Mouse (Mus musculus): ENCODE results near the gene Dnttip1.

Dnttip1 gene

DNA sequence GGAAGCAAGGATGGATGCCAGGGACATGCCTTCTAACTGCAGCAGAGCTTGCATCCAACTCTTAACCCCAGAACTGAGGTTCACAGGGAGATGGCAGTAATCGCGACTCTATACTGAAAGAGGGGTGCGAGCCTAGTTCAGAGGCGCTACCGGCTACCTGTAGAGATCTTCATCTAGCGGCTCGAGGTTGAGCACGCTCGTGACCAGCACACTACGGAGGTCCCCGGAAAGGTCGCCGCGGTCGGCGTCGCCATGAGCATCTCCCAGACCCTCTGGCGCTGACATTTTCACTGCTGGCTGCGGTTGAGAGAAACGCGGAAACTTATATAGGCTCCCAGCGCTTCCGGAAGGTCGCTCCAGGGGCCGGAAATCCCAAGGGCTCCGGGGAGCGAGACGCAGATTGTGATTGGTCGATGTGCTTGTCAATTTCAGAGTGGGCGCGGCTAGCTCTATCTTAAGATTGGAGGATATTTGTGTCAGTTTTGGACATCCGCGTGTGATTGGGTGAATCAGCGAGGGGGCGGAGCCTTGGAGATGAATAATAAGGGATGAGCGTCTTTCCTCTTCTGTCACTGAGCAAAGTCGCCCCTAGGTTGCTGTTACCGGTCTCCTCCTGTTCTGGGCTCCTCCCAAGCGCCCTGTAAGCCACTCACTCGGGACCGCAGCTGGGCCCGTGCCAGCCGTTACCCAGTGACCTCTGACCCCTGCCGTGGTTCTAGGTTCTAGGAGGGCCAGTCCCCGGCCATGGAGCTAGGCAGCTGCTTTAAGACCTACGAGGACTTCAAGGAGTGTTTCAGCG is 58.9 kb downstream of the Dnttip1 start, which contains the start of the genes Acot8 and Zswim3:
TSS of gene Acot8 (minus strand) at position 350 of the 799 bp plus-strand sequence.
TSS of gene Zswim3 (plus strand) at position 566 of the 799 bp plus-strand sequence.
- DNase-seq (ENCODE audit: low spot score in 2 of 2) = peak; percentile 99

DNA sequence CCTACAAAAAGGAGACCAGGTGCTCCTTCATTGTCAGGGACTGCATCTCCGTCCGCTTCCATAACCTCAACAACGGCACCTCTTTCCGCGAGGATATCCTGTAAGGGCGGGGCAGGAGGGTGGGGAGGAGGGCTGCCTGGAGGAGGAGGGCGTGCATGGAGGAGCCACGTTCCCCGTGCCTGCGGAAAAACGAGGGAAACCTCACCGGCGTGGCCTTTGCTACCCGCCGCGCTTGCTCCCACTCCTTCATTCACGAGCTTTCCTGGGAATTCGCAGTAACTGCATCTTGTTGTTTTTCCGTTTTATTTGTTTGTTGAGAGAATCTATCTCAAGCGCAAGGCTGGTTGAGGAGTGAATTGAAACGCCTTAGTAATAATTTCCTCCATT is 59.5 kb downstream of the Dnttip1 start:
- no peak for DNase-seq (ENCODE audit: low spot score in 2 of 2)

DNA sequence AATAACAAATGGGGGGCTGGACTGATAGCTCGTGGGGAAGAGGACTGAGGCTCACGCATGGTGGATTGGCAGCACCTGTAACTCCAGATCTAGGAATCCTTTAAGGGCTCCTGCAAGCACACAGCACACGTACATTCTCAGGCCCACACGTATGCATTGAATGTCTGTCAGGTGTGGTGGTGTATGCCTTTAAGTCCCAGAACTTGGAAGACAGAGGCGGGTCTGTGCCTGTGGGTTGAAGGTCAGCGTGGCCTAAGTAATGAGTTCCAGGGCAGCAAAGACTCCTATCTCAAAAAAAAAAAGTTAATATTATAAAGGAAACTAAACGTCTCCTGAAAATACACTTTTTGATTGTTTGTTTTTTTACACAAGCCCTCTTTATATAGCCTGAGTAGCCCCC is 60.8 kb downstream of the Dnttip1 start:
- DNase-seq (ENCODE audit: low spot score in 2 of 2) = no peak

DNA sequence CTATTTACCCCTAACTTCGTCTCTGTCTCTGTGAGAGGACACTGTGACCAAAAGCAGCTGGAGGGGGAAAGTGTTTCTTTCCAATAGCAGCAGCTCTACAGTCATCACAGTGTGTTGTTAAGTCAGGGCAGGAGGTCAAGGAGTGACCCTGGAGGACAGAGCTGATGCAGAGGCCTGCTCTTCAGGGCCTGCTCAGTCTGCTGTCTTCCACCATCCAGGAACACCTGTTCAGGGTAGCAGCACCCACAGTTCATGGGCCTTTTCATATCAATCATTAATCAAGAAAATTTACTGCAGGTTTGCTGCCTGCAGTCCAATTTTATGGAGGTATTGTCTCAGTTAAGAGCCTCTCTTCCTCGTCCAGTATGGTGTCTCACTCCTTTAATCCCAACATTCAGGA is 67.8 kb downstream of the Dnttip1 start:
- no peak for DNase-seq (ENCODE audit: low spot score in 2 of 2)

DNA sequence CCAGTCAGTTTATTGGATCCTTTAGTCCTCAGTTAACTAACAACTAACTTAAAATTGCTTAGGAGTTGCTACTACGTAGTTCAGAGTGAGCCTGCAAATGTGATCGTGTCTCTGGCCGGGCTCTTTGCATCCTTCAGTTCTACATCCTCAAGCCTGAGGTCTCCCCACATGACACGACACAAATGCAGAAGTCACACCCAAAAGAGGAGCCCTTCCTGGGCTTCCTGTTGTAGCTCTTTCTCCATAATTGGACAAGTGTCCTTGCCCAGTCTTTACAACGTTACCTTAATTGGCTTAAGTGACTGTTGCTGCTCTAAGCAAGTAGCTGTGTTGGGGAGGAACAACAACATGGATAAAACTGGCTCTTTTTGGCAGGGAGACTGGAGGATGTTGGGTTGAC is 69.6 kb downstream of the Dnttip1 start:
- no peak for DNase-seq (ENCODE audit: low spot score in 2 of 2)

DNA sequence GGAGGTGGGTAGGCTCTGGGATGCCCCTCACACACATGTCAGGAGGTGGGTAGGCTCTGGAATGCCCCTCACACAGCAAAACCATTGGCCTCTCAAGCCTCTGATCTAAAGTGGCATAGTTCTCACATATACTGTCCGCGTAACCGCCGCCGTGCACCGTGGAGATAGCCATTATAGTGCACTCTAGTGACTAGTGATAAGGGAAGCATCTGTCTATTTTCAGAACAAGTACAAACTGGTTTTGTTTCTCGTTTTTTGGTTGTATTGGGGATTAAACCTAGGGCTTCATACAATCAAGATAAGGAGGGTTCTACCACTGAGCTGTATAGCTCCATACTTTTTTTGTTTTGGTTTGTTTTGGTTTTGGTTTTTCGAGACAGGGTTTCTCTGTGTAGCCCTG is 70.0 kb downstream of the Dnttip1 start:
- DNase-seq (ENCODE audit: low spot score in 2 of 2) = no peak

DNA sequence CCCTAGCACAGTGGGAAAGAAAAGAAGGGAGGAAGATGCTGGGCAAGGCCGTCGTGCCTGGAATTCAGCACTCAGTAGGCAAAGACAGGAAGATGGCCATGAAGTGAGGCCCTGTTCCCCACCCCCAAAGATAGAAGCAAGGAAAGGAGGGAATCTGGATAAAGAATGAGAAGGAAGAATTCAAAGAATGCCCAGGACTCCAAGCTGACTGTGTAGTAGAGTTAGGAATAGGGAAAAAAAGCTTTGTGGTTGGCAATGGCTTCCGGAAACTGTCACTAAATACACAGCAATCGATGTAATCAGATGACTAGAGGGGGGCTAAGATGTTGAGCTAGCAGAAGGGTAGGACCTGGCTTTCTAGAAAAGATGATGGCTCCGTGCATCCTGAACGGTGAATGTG is 71.4 kb downstream of the Dnttip1 start:
- DNase-seq (ENCODE audit: low spot score in 2 of 2) = no peak

DNA sequence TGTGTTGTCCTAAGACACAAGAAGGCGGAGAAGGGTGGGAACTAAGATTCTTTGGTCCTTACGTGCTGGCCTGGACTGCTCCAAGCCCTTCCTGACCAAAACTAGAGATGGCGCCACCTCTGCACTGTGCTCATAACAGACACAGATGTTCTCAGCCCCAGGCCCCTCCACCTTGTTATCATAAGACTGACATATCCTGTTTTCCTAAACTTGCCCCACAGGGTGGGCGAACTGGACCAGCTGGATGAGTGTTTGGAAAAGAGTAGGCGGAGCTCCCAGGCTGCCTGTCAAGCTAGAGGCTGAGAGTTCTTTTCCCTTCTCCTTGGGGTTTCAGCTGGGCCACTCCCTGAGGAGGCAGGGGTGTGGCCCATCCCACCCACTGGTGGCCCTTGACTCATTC is 71.9 kb downstream of the Dnttip1 start:
- no peak for DNase-seq (ENCODE audit: low spot score in 2 of 2)

Measured in right cerebral cortex, postnatal 10 days (tissue).